Mouse (Mus musculus) lung, postnatal 0 days (tissue): Measurements from ENCODE around the gene Rftn1.

ENCODE experiments used
- CTCF ChIP-seq: IDR thresholded peaks from 2 replicates; pipeline ENCODE4 v1.5.1; 2016; ENCODE audit warnings: antibody characterized with exemption, mild to moderate bottlenecking
- EP300 ChIP-seq: IDR thresholded peaks from 2 replicates; pipeline ENCODE4 v1.6.1; 2016; ENCODE audit warnings: antibody characterized with exemption, mild to moderate bottlenecking, control low read depth

- TF ChIP-seq CTCF (no peak), EP300 (no peak)
Observed at GRCm38 (mm10) chr17:50025651-50026050, 164.8 kb downstream of the Rftn1 start.
